Mouse (Mus musculus): ENCODE data around the gene Svs6. TPM values are rescaled to one million over a fixed set of nuclear protein-coding genes. Genes with fewer than 3 reads are reported as not detected.
"Not testable (repeated sequence)": the region's sequence is repeated elsewhere in the genome, so short reads cannot be mapped to it uniquely, and the experiment has no call there.

Svs6 gene
- total RNA-seq (2012; rRNA removed) (not detected in 2 replicates), total RNA-seq (2014; rRNA removed) (not detected in 2 replicates), polyA plus RNA-seq (2012; ENCODE audit: insufficient read length, low read depth) (not detected in 2 replicates)

DNA sequence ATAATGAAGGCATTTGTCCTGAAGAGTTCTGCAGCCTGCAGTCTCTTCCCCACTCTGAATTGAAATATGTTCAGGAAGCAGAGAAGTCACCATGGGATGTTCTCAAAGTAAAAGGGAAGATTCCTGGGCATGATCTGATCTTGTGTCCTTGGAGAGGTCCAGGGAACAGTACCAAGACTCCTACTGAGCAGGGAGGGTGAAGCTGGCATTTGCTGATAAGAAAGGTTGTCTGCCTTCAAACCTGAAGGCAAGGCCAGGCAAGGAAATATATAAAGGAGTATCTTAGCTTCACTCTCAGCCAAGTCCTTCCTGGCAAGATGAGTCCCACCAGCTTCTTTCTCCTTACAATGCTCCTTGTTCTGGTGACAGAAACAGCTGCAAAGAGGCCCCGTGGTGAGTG lies at the start of gene Svs6:
Gene Svs6 (plus strand): TSS at position 301 of the 400 bp plus-strand sequence.
- H3K36me3 ChIP-seq (replicated peaks in 1 of 2; ENCODE audit: control insufficient read depth in 1 of 2, insufficient read depth in 1 of 2, low read length in 1 of 2); H3K4me3 ChIP-seq (replicated peaks in 1 of 3; ENCODE audit: low read depth in 2 of 3, low read length in 2 of 3, poor library complexity in 1 of 3); H3K4me2 ChIP-seq (ENCODE audit: insufficient read depth, low read depth, poor library complexity, severe bottlenecking); H3K27ac ChIP-seq (ENCODE audit: insufficient read depth, low read depth); H3K9ac ChIP-seq (ENCODE audit: insufficient read depth, low read depth); H3K4me1 ChIP-seq (ENCODE audit: control insufficient read depth in 1 of 2, insufficient read depth in 2 of 2); dilution Hi-C loops (cut with MboI; ENCODE audit: extremely low pct_ligation_motif_present, extremely low pct_unique_long_range_greater_than_20kb, low sequenced_read_pairs); H3K27me3 ChIP-seq (replicated peaks); H3K79me2 ChIP-seq (replicated peaks; ENCODE audit: control insufficient read depth, extremely low read depth, insufficient read depth, poor library complexity, severe bottlenecking); H3K9me3 ChIP-seq (replicated peaks; ENCODE audit: low read length); DNase-seq (ENCODE audit: extremely low read depth); in situ Hi-C loops (cut with MboI; ENCODE audit: low pct_ligation_motif_present, low pct_unique_long_range_greater_than_20kb, low sequenced_read_pairs): not testable (repeated sequence)

DNA sequence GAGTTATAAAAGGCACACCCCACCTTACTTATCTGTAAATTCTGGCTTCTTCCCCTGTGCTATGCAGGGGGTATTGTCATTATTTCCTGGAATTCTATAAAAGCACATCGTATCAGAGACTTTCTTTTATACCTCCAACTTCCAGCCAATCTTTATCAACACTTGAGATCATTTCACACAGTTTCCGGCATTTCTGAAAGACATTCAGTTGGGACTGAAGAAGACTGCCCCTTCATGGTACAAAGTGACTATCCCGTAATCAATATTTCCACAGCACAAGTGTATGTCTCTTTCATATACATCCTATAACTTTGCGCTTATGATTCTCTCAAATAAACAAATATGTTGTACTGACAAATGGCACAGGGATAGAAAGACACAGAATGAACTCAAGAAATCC lies 38.2 kb upstream of the Svs6 start, which contains the start of gene Svs4:
Gene Svs4 (minus strand): TSS at position 101 of the 400 bp plus-strand sequence.
- no peak within 1 kb of the TSS for H3K27ac ChIP-seq (ENCODE audit: insufficient read depth, low read depth)
- dilution Hi-C loops (cut with MboI; ENCODE audit: extremely low pct_ligation_motif_present, extremely low pct_unique_long_range_greater_than_20kb, low sequenced_read_pairs), result no loop called here
- no peak for DNase-seq (ENCODE audit: extremely low read depth)
- no peaks in the 10 kb centered on the region for H3K79me2 ChIP-seq (replicated peaks; ENCODE audit: control insufficient read depth, extremely low read depth, insufficient read depth, poor library complexity, severe bottlenecking)
- no peak within 1 kb of the TSS for H3K4me3 ChIP-seq (replicated peaks in 1 of 3; ENCODE audit: low read depth in 2 of 3, low read length in 2 of 3, poor library complexity in 1 of 3)
- H3K9ac ChIP-seq (ENCODE audit: insufficient read depth, low read depth), result no peak within 1 kb of the TSS
- TF ChIP-seq UBTF (IDR thresholded peaks at IDR 0.05; ENCODE audit: low read depth, low read length), result no peak
- no peak for TF ChIP-seq IRF4 (IDR thresholded peaks at IDR 0.05; ENCODE audit: low read depth, low read length)
- no peak for TF ChIP-seq TCF12 (IDR thresholded peaks at IDR 0.05; ENCODE audit: low read depth, low read length)
- TF ChIP-seq ZNF384 (IDR thresholded peaks at IDR 0.05; ENCODE audit: low read depth, low read length), result no peak
- no peak for TF ChIP-seq ELF1 (IDR thresholded peaks at IDR 0.05; ENCODE audit: low read depth, low read length)
- no peak for TF ChIP-seq MXI1 (IDR thresholded peaks at IDR 0.05; ENCODE audit: low read depth, low read length)
- no peak for TF ChIP-seq NELFE (IDR thresholded peaks at IDR 0.05; ENCODE audit: low read depth, low read length)
- TF ChIP-seq ZMIZ1 (IDR thresholded peaks at IDR 0.05; ENCODE audit: low read depth, low read length), result no peak
- TF ChIP-seq POLR2AphosphoS2 (IDR thresholded peaks at IDR 0.05; ENCODE audit: low read depth, low read length), result no peak
- TF ChIP-seq E2F4 (IDR thresholded peaks at IDR 0.05; ENCODE audit: insufficient replicate concordance, low read depth, low read length), result no peak
- TF ChIP-seq MAFK (IDR thresholded peaks at IDR 0.05; ENCODE audit: insufficient replicate concordance, low read length), result no peak
- no peak for TF ChIP-seq JUND (conservative IDR thresholded peaks at IDR 0.05; ENCODE audit: low read depth, low read length)
- no peak for TF ChIP-seq KAT2A (IDR thresholded peaks at IDR 0.05; ENCODE audit: insufficient replicate concordance, low read length)
- TF ChIP-seq HCFC1 (IDR thresholded peaks at IDR 0.05; ENCODE audit: low read depth, low read length), result no peak
- TF ChIP-seq MEF2A (IDR thresholded peaks at IDR 0.05; ENCODE audit: borderline replicate concordance, low read depth, low read length), result no peak
- no peak for TF ChIP-seq ETS1 (conservative IDR thresholded peaks at IDR 0.05; ENCODE audit: low read depth, low read length)
- TF ChIP-seq ZC3H11A (IDR thresholded peaks at IDR 0.05; ENCODE audit: low read depth, low read length), result no peak
- no peak for TF ChIP-seq EP300 (IDR thresholded peaks at IDR 0.05; ENCODE audit: low read length)
- no peak for TF ChIP-seq CHD1 (IDR thresholded peaks at IDR 0.05; ENCODE audit: low read depth, low read length)
- no peak for TF ChIP-seq SMC3 (IDR thresholded peaks at IDR 0.05; ENCODE audit: low read depth, low read length)
- no peaks in the 10 kb centered on the region for H3K36me3 ChIP-seq (replicated peaks in 1 of 2; ENCODE audit: control insufficient read depth in 1 of 2, insufficient read depth in 1 of 2, low read length in 1 of 2)
- no peak within 1 kb of the TSS for H3K4me2 ChIP-seq (ENCODE audit: insufficient read depth, low read depth, poor library complexity, severe bottlenecking)
- in situ Hi-C loops (cut with MboI; ENCODE audit: low pct_ligation_motif_present, low pct_unique_long_range_greater_than_20kb, low sequenced_read_pairs), result no loop called here
- H3K4me1 ChIP-seq (ENCODE audit: control insufficient read depth in 1 of 2, insufficient read depth in 2 of 2), result no peaks in the 10 kb centered on the region
- no peaks in the 10 kb centered on the region for H3K27me3 ChIP-seq (replicated peaks)
- H3K9me3 ChIP-seq (replicated peaks; ENCODE audit: low read length), result no peaks in the 10 kb centered on the region

DNA sequence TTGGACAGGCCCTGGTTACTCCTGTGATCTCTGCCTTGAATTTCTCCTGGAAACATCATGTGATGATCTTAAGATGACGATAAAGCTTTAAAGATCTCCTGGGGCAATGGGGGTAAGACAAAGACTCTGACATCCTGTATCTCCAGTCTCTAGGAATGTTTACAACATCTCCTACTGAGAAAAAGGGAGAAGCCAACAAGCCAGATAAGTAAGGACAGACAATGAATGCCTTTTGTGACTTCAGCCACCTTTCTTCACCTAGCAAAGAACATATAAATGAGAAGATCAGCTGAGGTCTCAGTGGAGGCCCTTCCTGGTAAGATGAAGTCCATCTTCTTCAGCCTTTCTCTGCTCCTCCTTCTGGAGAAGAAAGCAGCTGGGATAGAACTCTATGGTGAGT lies 27.6 kb upstream of the Svs6 start, which contains the start of gene Svs3a:
Gene Svs3a (plus strand): TSS at position 301 of the 400 bp plus-strand sequence.
- H3K79me2 ChIP-seq (replicated peaks; ENCODE audit: control insufficient read depth, extremely low read depth, insufficient read depth, poor library complexity, severe bottlenecking); H3K27ac ChIP-seq (ENCODE audit: insufficient read depth, low read depth); DNase-seq (ENCODE audit: extremely low read depth); H3K4me1 ChIP-seq (ENCODE audit: control insufficient read depth in 1 of 2, insufficient read depth in 2 of 2); H3K9ac ChIP-seq (ENCODE audit: insufficient read depth, low read depth); dilution Hi-C loops (cut with MboI; ENCODE audit: extremely low pct_ligation_motif_present, extremely low pct_unique_long_range_greater_than_20kb, low sequenced_read_pairs); in situ Hi-C loops (cut with MboI; ENCODE audit: low pct_ligation_motif_present, low pct_unique_long_range_greater_than_20kb, low sequenced_read_pairs); H3K36me3 ChIP-seq (replicated peaks in 1 of 2; ENCODE audit: control insufficient read depth in 1 of 2, insufficient read depth in 1 of 2, low read length in 1 of 2); H3K4me2 ChIP-seq (ENCODE audit: insufficient read depth, low read depth, poor library complexity, severe bottlenecking); H3K27me3 ChIP-seq (replicated peaks); H3K4me3 ChIP-seq (replicated peaks in 1 of 3; ENCODE audit: low read depth in 2 of 3, low read length in 2 of 3, poor library complexity in 1 of 3); H3K9me3 ChIP-seq (replicated peaks; ENCODE audit: low read length): not testable (repeated sequence)

Data from CH12.LX (cell line).